ENCODE assay signal across 8 mouse cellular contexts in the genomic region with DNA sequence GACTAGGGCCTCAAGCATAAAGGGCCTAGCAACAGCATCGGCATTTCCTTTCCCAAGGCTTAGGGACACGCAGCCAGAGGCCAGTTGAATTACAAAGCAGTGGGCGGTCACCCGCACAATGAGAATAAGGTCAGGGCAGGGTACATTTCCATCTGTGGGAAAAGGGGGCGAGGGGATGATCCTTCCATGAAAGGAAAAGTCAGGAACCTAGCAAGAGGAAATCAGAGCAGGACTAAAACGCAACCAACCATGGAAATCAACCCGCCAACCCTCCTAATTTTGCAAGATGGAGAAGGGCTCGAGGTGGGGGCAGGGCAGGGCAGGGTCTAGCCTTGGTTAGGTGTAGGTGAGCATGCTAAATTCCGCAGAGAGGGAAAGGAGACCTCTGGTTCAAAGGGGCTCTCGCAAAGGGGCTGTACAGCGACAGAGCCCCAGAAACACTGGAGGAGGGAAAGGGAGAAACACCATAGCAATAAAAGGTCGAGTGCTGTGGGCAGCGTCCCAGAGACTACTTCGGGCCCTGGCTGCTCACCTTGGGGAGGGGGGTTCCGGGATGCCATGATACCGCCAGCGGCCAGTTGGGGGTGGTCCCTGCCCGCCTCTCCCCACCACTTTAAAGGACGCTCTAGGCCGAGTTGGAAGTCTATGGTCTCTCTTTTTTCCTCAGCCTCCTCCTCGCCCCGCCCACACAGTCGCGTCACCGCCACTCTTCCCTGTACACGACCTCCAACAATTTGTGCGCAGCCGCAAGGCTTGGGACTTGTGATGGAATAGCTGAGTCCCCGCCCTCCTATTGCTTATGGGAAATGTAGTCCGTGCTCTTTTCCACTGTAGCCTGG. TPM values are rescaled to one million over a fixed set of nuclear protein-coding genes. Genes with fewer than 3 reads are reported as not detected.
DNase-seq lines count a peak whose midpoint lies in the region; ATAC-seq and TF ChIP-seq lines count a peak whose summit lies in the region.

A gene (minus strand): TSS at position 705 of the 839 bp plus-strand sequence.

- H3K9me3 ChIP-seq in embryonic facial prominence, embryonic 15.5 days (replicated peaks) = no peaks in the 10 kb centered on the region
- H3K9me3 ChIP-seq in kidney, embryonic 14.5 days (ENCODE audit: control insufficient read depth, low read length) = no peaks in the 10 kb centered on the region
- H3K9me3 ChIP-seq in limb, embryonic 15.5 days = no peaks in the 10 kb centered on the region

- H3K27me3 ChIP-seq in embryonic facial prominence, embryonic 15.5 days = no peaks in the 10 kb centered on the region
- no peaks in the 10 kb centered on the region for H3K27me3 ChIP-seq in kidney, embryonic 14.5 days (ENCODE audit: control insufficient read depth, insufficient read depth, low read length)
- H3K27me3 ChIP-seq in limb, embryonic 15.5 days = no peaks in the 10 kb centered on the region

- H3K27ac ChIP-seq in bone marrow, adult 2 months (ENCODE audit: control insufficient read depth, insufficient read depth, low read depth, low read length, poor library complexity) = peak within 1 kb of the TSS; percentile 39
- peak within 1 kb of the TSS; percentile 89 for H3K27ac ChIP-seq in embryonic facial prominence, embryonic 15.5 days (replicated peaks)
- H3K27ac ChIP-seq in kidney, embryonic 14.5 days (ENCODE audit: low read depth, low read length) = peak within 1 kb of the TSS; percentile 86
- peak within 1 kb of the TSS; percentile 86 for H3K27ac ChIP-seq in limb, embryonic 15.5 days

- H3K4me1 ChIP-seq in bone marrow, adult 2 months (ENCODE audit: control insufficient read depth, insufficient read depth, low read length) = no peaks in the 10 kb centered on the region
- no peaks in the 10 kb centered on the region for H3K4me1 ChIP-seq in embryonic facial prominence, embryonic 15.5 days
- no peaks in the 10 kb centered on the region for H3K4me1 ChIP-seq in kidney, embryonic 14.5 days (ENCODE audit: control insufficient read depth, insufficient read depth, low read length)
- no peaks in the 10 kb centered on the region for H3K4me1 ChIP-seq in limb, embryonic 15.5 days

- no peak for TF ChIP-seq CTCF in bone marrow, adult 2 months (IDR thresholded peaks at IDR 0.05; ENCODE audit: control insufficient read depth, insufficient read depth, low read length)

- H3K4me2 ChIP-seq in embryonic facial prominence, embryonic 15.5 days (replicated peaks) = peak within 1 kb of the TSS; percentile 45
- peak within 1 kb of the TSS; percentile 38 for H3K4me2 ChIP-seq in kidney, embryonic 14.5 days (replicated peaks; ENCODE audit: low read depth, low read length)
- peak within 1 kb of the TSS; percentile 40 for H3K4me2 ChIP-seq in limb, embryonic 15.5 days

- DNase-seq in 416B (ENCODE audit: low read depth) = peak; percentile 95
- DNase-seq in heart, adult 8-10 months (ENCODE audit: low spot score) = peak; percentile 93
- DNase-seq in monocyte, adult 2 months (ENCODE audit: low read depth in 1 of 2, low spot score in 2 of 2) = peak; percentile 66 to 80
- peak; percentile 92 to 95 for DNase-seq in spleen, postnatal 36 days (ENCODE audit: low spot score in 2 of 2)

- ATAC-seq in embryonic facial prominence, embryonic 15.5 days (ENCODE audit: insufficient number of reproducible peaks, low FRiP score, low TSS enrichment, low read depth) = peak; percentile 97
- ATAC-seq in kidney, embryonic 14.5 days (ENCODE audit: low FRiP score, low TSS enrichment) = peak; percentile 100
- peak; percentile 97 for ATAC-seq in limb, embryonic 15.5 days (ENCODE audit: insufficient number of reproducible peaks, low FRiP score, low TSS enrichment, low read depth)

- no peak for TF ChIP-seq POLR2A in bone marrow, adult 2 months (IDR thresholded peaks at IDR 0.05; ENCODE audit: borderline replicate concordance, control insufficient read depth, low read depth, low read length)

- peak within 1 kb of the TSS; percentile 84 for H3K4me3 ChIP-seq in bone marrow, adult 2 months (replicated peaks; ENCODE audit: control insufficient read depth, low read depth, low read length)
- H3K4me3 ChIP-seq in embryonic facial prominence, embryonic 15.5 days (replicated peaks) = peak within 1 kb of the TSS; percentile 51
- H3K4me3 ChIP-seq in kidney, embryonic 14.5 days (ENCODE audit: low read length) = peak within 1 kb of the TSS; percentile 47
- peak within 1 kb of the TSS; percentile 51 for H3K4me3 ChIP-seq in limb, embryonic 15.5 days

- H3K9ac ChIP-seq in embryonic facial prominence, embryonic 15.5 days = peak within 1 kb of the TSS; percentile 35
- peak within 1 kb of the TSS; percentile 56; the same call in 1 of the 2 replicates for H3K9ac ChIP-seq in kidney, embryonic 14.5 days (ENCODE audit: low read depth, low read length)
- H3K9ac ChIP-seq in limb, embryonic 15.5 days = peak within 1 kb of the TSS; percentile 40

- H3K36me3 ChIP-seq in embryonic facial prominence, embryonic 15.5 days = no peaks in the 10 kb centered on the region
- no peaks in the 10 kb centered on the region for H3K36me3 ChIP-seq in kidney, embryonic 14.5 days (ENCODE audit: control insufficient read depth, insufficient read depth, low read length)
- H3K36me3 ChIP-seq in limb, embryonic 15.5 days = no peaks in the 10 kb centered on the region

- WGBS in bone marrow, adult 2 months = 7% methylated on average over 30 of the region's 30 CpGs
- WGBS in embryonic facial prominence, embryonic 15.5 days = 6% methylated on average over 30 of the region's 30 CpGs
- WGBS in kidney, embryonic 14.5 days = 12% methylated on average over 29 of the region's 30 CpGs
- WGBS in limb, embryonic 15.5 days = 9% methylated on average over 30 of the region's 30 CpGs

RNA-seq across cellular contexts. Expression of the gene that starts here (rescaled TPM):
- 6.6 and 13.3 TPM in 2 replicates for polyA plus RNA-seq in bone marrow, adult 2 months (2011; ENCODE audit: insufficient read depth, insufficient read length, low replicate concordance, missing spikeins)
- 63.5 and 66.2 TPM in 2 replicates for polyA plus RNA-seq in embryonic facial prominence, embryonic 15.5 days (2015; fragmentation: Nextera tagmentation; extraction: Ambion mirVana)
- 10 to 100 TPM; 26.1 to 39.5 (median 31.5) TPM for total RNA-seq in heart, adult 8-10 months (2022)
- 65.0 and 74.2 TPM in 2 replicates for polyA plus RNA-seq in kidney, embryonic 14.5 days (2014; fragmentation: Nextera tagmentation; extraction: Ambion mirVana)
- polyA plus RNA-seq in limb, embryonic 15.5 days (2015; fragmentation: Nextera tagmentation; extraction: Ambion mirVana) = 62.5 and 63.3 TPM in 2 replicates

Comparison
In these comparisons a context has a peak if more than half of its experiments do, and no peak if none do; other contexts are left out.
1. Peak in every context shown above with its lines: DNase-seq, ATAC-seq, H3K4me3 ChIP-seq and H3K27ac ChIP-seq.
2. H3K27ac ChIP-seq: peak in every context shown above with its lines; median percentile 89 in embryonic facial prominence, embryonic 15.5 days; 86 in kidney, embryonic 14.5 days; 86 in limb, embryonic 15.5 days; 39 in bone marrow, adult 2 months.